Mouse (Mus musculus) neural tube, embryonic 11.5 days (tissue): Measurements from ENCODE around the gene Igsf9. TPM values are rescaled to one million over a fixed set of nuclear protein-coding genes. Genes with fewer than 3 reads are reported as not detected.

Experiments used
- ATAC-seq: fragments of 200-750 bp; cut with Nextera tagmentation; 2 replicates; pipeline ENCODE4 v1.8.0; 2017; ENCODE audit warnings: moderate number of reproducible peaks, mild to moderate bottlenecking, moderate TSS enrichment, moderate library complexity; ENCODE audit not compliant: insufficient read depth, low FRiP score, low TSS enrichment
- DNase-seq: peaks from one replicate; pipeline ENCODE4 v3.0.0-alpha.2; 2015; ENCODE audit warnings: low spot score
- H3K27ac ChIP-seq: fragments of 300-500 bp; sonication (generic); 2 replicates; pipeline ENCODE4 v1.5.1; 2014; ENCODE audit warnings: low read depth, mild to moderate bottlenecking, low read length
- H3K27me3 ChIP-seq: fragments of 300-500 bp; sonication (generic); 2 replicates; pipeline ENCODE4 v1.6.1; 2014; ENCODE audit warnings: mild to moderate bottlenecking, low read length, mixed read lengths; ENCODE audit not compliant: control insufficient read depth, insufficient read depth
- H3K36me3 ChIP-seq: fragments of 300-500 bp; sonication (generic); 2 replicates; pipeline ENCODE4 v1.6.1; 2014; ENCODE audit warnings: mild to moderate bottlenecking, low read length, moderate library complexity, mixed read lengths; ENCODE audit not compliant: control insufficient read depth, insufficient read depth
- H3K4me1 ChIP-seq: fragments of 300-500 bp; sonication (generic); 2 replicates; pipeline ENCODE4 v1.6.1; 2014; ENCODE audit warnings: low read length, mixed read lengths; ENCODE audit not compliant: control insufficient read depth, insufficient read depth
- H3K4me2 ChIP-seq: fragments of 300-500 bp; sonication (generic); 2 replicates; pipeline ENCODE4 v1.6.1; 2014; ENCODE audit warnings: low read depth, mild to moderate bottlenecking, moderate library complexity
- H3K4me3 ChIP-seq: fragments of 300-500 bp; sonication (generic); 2 replicates; pipeline ENCODE4 v1.5.1; 2014; ENCODE audit warnings: low read depth, low read length
- H3K9ac ChIP-seq: fragments of 300-500 bp; sonication (generic); 2 replicates; pipeline ENCODE4 v1.6.1; 2014; ENCODE audit warnings: mild to moderate bottlenecking, low read length
- H3K9me3 ChIP-seq: fragments of 300-500 bp; sonication (generic); 2 replicates; pipeline ENCODE4 v1.6.1; 2016; ENCODE audit warnings: low read length; ENCODE audit not compliant: control insufficient read depth
- WGBS: fragments of 180-500 bp; shearing (Covaris S2); extraction: QIAGEN DNeasy Blood & Tissue Kit; methylation state at CpG from one replicate; pipeline ENCODE4 v1.1.7; 2014; 5-methylcytosine and 5-hydroxymethylcytosine counted together
- polyA plus RNA-seq: library from polyadenylated mRNA; unstranded; fragments of >200 nt; fragmentation: Nextera tagmentation; extraction: Ambion mirVana; gene quantifications from 2 replicates; pipeline ENCODE4 v1.2.1, GENCODE M21; 2014

Igsf9 gene
- polyA plus RNA-seq, 1 experiment from 2014 or later, result 59.3 TPM

GRCm38 (mm10) chr1:172475054-172475741 lies 6.4 kb upstream of the Igsf9 start, which contains the start of gene Slamf9:
Slamf9 (plus strand) TSS chr1:172475358.
- no peak for ATAC-seq
- Histone ChIP-seq H3K36me3 (no peaks in the 10 kb centered on the region), H3K27ac (no peak within 1 kb of the TSS), H3K4me3 (no peak within 1 kb of the TSS), H3K9me3 (no peaks in the 10 kb centered on the region), H3K9ac (no peak within 1 kb of the TSS), H3K27me3 (no peaks in the 10 kb centered on the region), H3K4me1 (no peaks in the 10 kb centered on the region), H3K4me2 (no peak within 1 kb of the TSS)
- no peak for DNase-seq
- 84% methylated on average over 7 of the region's 7 CpGs for WGBS

- DNase-seq (no peak), ATAC-seq (no peak)
- no peaks in the 10 kb centered on the region for H3K9me3 ChIP-seq
- no peak overlapping the region for H3K4me2 ChIP-seq
- 83% methylated on average over 5 of the region's 5 CpGs for WGBS
- H3K9ac ChIP-seq, result no peak overlapping the region
- H3K4me1 ChIP-seq, result no peaks in the 10 kb centered on the region; the same call in 1 of the 2 replicates
- no peaks in the 10 kb centered on the region for H3K36me3 ChIP-seq
- no peak overlapping the region for H3K4me3 ChIP-seq
- no peaks in the 10 kb centered on the region for H3K27me3 ChIP-seq
- no peak overlapping the region for H3K27ac ChIP-seq
These were observed 3.6 kb upstream of the Igsf9 start for GRCm38 (mm10) chr1:172478020-172478419.

GRCm38 (mm10) chr1:172480376-172480775 lies 1.2 kb upstream of the Igsf9 start:
- no peaks in the 10 kb centered on the region for H3K9me3 ChIP-seq
- WGBS, result 87% methylated on average over 4 of the region's 4 CpGs
- DNase-seq, result no peak

GRCm38 (mm10) chr1:172481111-172481510 lies 477 bp upstream of the Igsf9 start:
- ATAC-seq (0 out of 2 replicates have a peak, but pooled peaks have one; percentile 0), DNase-seq (no peak)
- Histone ChIP-seq H3K4me3 (peak overlapping the region; percentile 74), H3K36me3 (no peaks in the 10 kb centered on the region), H3K27ac (no peak overlapping the region), H3K27me3 (no peaks in the 10 kb centered on the region), H3K4me2 (peak overlapping the region; percentile 73), H3K4me1 (peaks cover 31% of the 10 kb centered on the region), H3K9me3 (no peaks in the 10 kb centered on the region), H3K9ac (no peak overlapping the region)
- WGBS, result 18% methylated on average over 13 of the region's 13 CpGs

More at GRCm38 (mm10) chr1:172480376-172480775, 1.2 kb upstream of the Igsf9 start:
- Histone ChIP-seq H3K27ac (no peak overlapping the region), H3K27me3 (no peaks in the 10 kb centered on the region), H3K9ac (no peak overlapping the region), H3K36me3 (no peaks in the 10 kb centered on the region), H3K4me3 (no peak overlapping the region), H3K4me1 (peaks cover 23% of the 10 kb centered on the region), H3K4me2 (no peak overlapping the region)
- ATAC-seq, result no peak

- peaks cover 41% of the 10 kb centered on the region for H3K4me1 ChIP-seq
- DNase-seq, result no peak
These were observed 1.2 kb downstream of the Igsf9 start for GRCm38 (mm10) chr1:172482518-172483360.

GRCm38 (mm10) chr1:172483361-172483660 lies 1.7 kb downstream of the Igsf9 start:
- peak; percentile 28 for DNase-seq
- H3K36me3 ChIP-seq, result peaks cover 2% of the 10 kb centered on the region; the same call in 1 of the 2 replicates
- no peak for ATAC-seq
- no peaks in the 10 kb centered on the region for H3K27me3 ChIP-seq
- no peak overlapping the region for H3K27ac ChIP-seq
- peak overlapping the region; percentile 70 for H3K9ac ChIP-seq
- H3K4me2 ChIP-seq, result peak overlapping the region; percentile 73
- peak overlapping the region; percentile 74 for H3K4me3 ChIP-seq
- WGBS, result 7% methylated on average over 4 of the region's 4 CpGs
- H3K9me3 ChIP-seq, result no peaks in the 10 kb centered on the region
- peaks cover 41% of the 10 kb centered on the region for H3K4me1 ChIP-seq

More at GRCm38 (mm10) chr1:172482518-172483360, 1.2 kb downstream of the Igsf9 start:
- 1% methylated on average over 12 of the region's 12 CpGs for WGBS
- peak overlapping the region; percentile 70 for H3K9ac ChIP-seq
- peaks cover under 1% of the 10 kb centered on the region; the same call in 1 of the 2 replicates for H3K36me3 ChIP-seq
- peak overlapping the region; percentile 74 for H3K4me3 ChIP-seq
- H3K27ac ChIP-seq, result 0 out of 2 replicates have a peak overlapping the region, but pooled peaks have one; percentile 3
- no peaks in the 10 kb centered on the region for H3K9me3 ChIP-seq
- peak overlapping the region; percentile 73 for H3K4me2 ChIP-seq
- H3K27me3 ChIP-seq, result no peaks in the 10 kb centered on the region
- peak; percentile 4; the same call in 1 of the 2 replicates for ATAC-seq

GRCm38 (mm10) chr1:172484236-172484635 lies 2.6 kb downstream of the Igsf9 start:
- Histone ChIP-seq H3K27ac (peak overlapping the region; percentile 11; the same call in 1 of the 2 replicates), H3K4me3 (peak overlapping the region; percentile 74), H3K36me3 (peaks cover 2% of the 10 kb centered on the region; the same call in 1 of the 2 replicates), H3K4me2 (peak overlapping the region; percentile 73), H3K9me3 (no peaks in the 10 kb centered on the region), H3K4me1 (peaks cover 41% of the 10 kb centered on the region), H3K9ac (peak overlapping the region; percentile 33), H3K27me3 (no peaks in the 10 kb centered on the region)
- ATAC-seq, result no peak
- 24% methylated on average over 11 of the region's 11 CpGs for WGBS
- no peak for DNase-seq

GRCm38 (mm10) chr1:172484671-172485070 lies 3.1 kb downstream of the Igsf9 start:
- Histone ChIP-seq H3K4me2 (peak overlapping the region; percentile 73), H3K9me3 (no peaks in the 10 kb centered on the region), H3K4me3 (peak overlapping the region; percentile 74), H3K36me3 (peaks cover 2% of the 10 kb centered on the region; the same call in 1 of the 2 replicates), H3K27me3 (no peaks in the 10 kb centered on the region), H3K4me1 (peaks cover 44% of the 10 kb centered on the region), H3K27ac (no peak overlapping the region; the same call in 1 of the 2 replicates), H3K9ac (peak overlapping the region; percentile 33)
- WGBS, result 46% methylated on average over 13 of the region's 13 CpGs
- ATAC-seq (no peak), DNase-seq (no peak)
